Mouse (Mus musculus) kidney, adult 2 months (tissue): ENCODE measurements around the gene Gm37240. TPM values are rescaled to one million over a fixed set of nuclear protein-coding genes. Genes with fewer than 3 reads are reported as not detected.

Experiments used
- DNase-seq: peaks from one replicate; pipeline ENCODE4 v3.0.0; 2021
- H3K27ac ChIP-seq: fragments of 200-500 bp; 2 replicates; pipeline ENCODE4 v1.5.1; 2012; ENCODE audit warnings: low read depth, low read length, control low read depth, inconsistent platforms; ENCODE audit not compliant: insufficient read depth
- H3K27me3 ChIP-seq: fragments of 200-500 bp; replicated peaks from 2 replicates; pipeline ENCODE4 v1.6.1; 2012; ENCODE audit warnings: mild to moderate bottlenecking, moderate library complexity, low read length, inconsistent platforms; ENCODE audit not compliant: control insufficient read depth, insufficient read depth
- H3K36me3 ChIP-seq: fragments of 200-500 bp; 2 replicates; pipeline ENCODE4 v1.6.1; 2012; ENCODE audit warnings: mild to moderate bottlenecking, moderate library complexity, low read length, inconsistent platforms; ENCODE audit not compliant: control insufficient read depth, insufficient read depth
- H3K4me1 ChIP-seq: fragments of 200-500 bp; 2 replicates; pipeline ENCODE4 v1.6.1; 2011; ENCODE audit warnings: low read length; ENCODE audit not compliant: control insufficient read depth, insufficient read depth
- H3K4me3 ChIP-seq: fragments of 200-500 bp; 2 replicates; pipeline ENCODE4 v1.5.1; 2011; ENCODE audit warnings: mild to moderate bottlenecking, low read depth, low read length, control low read depth; ENCODE audit not compliant: insufficient read depth
- CTCF ChIP-seq: fragments of 200-500 bp; conservative IDR thresholded peaks from 2 replicates; pipeline ENCODE4 v1.5.1; 2011; ENCODE audit warnings: low read depth, mild to moderate bottlenecking, control low read depth, low read length, moderate library complexity, mixed read lengths; ENCODE audit not compliant: insufficient read depth, insufficient read length
- POLR2A ChIP-seq: fragments of 200-500 bp; IDR thresholded peaks from one replicate; pipeline ENCODE4 v1.6.1; 2011; ENCODE audit warnings: low read depth, low read length, control low read depth
- WGBS: fragments of 180-500 bp; shearing (Covaris S2); methylation state at CpG from one replicate; pipeline ENCODE4 v1.1.7; 2018; 5-methylcytosine and 5-hydroxymethylcytosine counted together
- polyA plus RNA-seq: library from polyadenylated mRNA; depleted of rRNA; stranded (reverse); fragments of >200 nt; gene quantifications from 2 replicates; pipeline ENCODE4 v1.2.3, GENCODE M21; 2012

The Gm37240 gene
- polyA plus RNA-seq, 1 experiment = 5.5 TPM

DNA sequence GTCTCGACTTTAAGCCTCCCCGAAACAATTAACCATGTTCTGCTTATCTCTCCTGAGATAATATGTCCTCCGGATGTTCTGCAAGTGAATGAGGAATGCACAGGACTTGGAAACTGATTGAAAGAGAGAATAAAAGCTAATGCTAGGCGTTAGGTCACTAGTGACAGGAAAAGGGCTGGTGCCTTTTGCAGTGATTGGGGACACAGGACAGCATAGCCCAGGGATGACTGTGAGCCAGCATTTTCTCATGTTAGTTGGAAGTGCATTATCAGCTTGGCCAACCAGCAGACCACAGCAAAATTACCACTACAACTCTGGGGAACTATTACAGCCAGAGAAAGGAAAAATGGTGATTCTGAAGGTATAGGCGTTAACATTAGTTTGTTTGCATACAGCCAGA is 1163.3 kb downstream of the Gm37240 start:
- Histone ChIP-seq H3K27me3 (no peaks in the 10 kb centered on the region), H3K27ac (no peak overlapping the region), H3K36me3 (no peaks in the 10 kb centered on the region), H3K4me1 (no peaks in the 10 kb centered on the region), H3K4me3 (no peak overlapping the region)
- TF ChIP-seq POLR2A (no peak), CTCF (no peak)
- WGBS = 73% methylated on average over 5 of the region's 5 CpGs
- DNase-seq = no peak

GRCm38 (mm10) chr3:84722680-84723079 is 1164.6 kb downstream of the Gm37240 start:
- Histone ChIP-seq H3K27ac (no peak overlapping the region), H3K27me3 (no peaks in the 10 kb centered on the region), H3K4me1 (no peaks in the 10 kb centered on the region), H3K36me3 (no peaks in the 10 kb centered on the region), H3K4me3 (no peak overlapping the region)
- TF ChIP-seq CTCF (no peak), POLR2A (no peak)
- DNase-seq = no peak
- 89% methylated on average over 4 of the region's 4 CpGs for WGBS

- H3K27me3 ChIP-seq = no peaks in the 10 kb centered on the region
- no peak overlapping the region for H3K27ac ChIP-seq
- no peaks in the 10 kb centered on the region for H3K36me3 ChIP-seq
- TF ChIP-seq CTCF = no peak
- TF ChIP-seq POLR2A = no peak
- no peak for DNase-seq
- WGBS = 84% methylated on average over 15 of the region's 15 CpGs
- no peaks in the 10 kb centered on the region for H3K4me1 ChIP-seq
- H3K4me3 ChIP-seq = no peak overlapping the region
Observed at GRCm38 (mm10) chr3:84715073-84715768, 1172.1 kb downstream of the Gm37240 start.

DNA sequence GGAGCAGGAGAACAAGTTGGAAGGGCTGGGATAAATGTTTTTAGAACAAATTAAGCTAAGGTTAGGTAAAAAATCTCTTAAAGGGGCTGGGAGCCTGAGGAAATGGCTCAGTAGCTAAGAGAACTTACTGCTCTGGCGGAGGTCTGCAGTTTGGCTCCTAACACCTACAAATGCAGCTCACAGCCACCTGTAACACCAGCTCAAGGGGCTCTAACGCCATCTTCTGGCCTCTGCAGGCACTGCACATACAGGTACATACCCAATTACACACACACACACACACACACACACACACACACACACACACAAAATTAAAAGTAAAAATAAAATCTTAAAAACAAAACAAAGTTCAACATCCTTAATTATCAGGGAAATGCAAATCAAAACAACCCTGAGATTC is 1174.4 kb downstream of the Gm37240 start:
- DNase-seq = no peak
- no peaks in the 10 kb centered on the region for H3K36me3 ChIP-seq
- TF ChIP-seq POLR2A (no peak), CTCF (no peak)
- H3K27ac ChIP-seq = no peak overlapping the region
- no peaks in the 10 kb centered on the region for H3K27me3 ChIP-seq
- 58% methylated on average over 2 of the region's 2 CpGs for WGBS
- no peaks in the 10 kb centered on the region for H3K4me1 ChIP-seq
- no peak overlapping the region for H3K4me3 ChIP-seq

DNA sequence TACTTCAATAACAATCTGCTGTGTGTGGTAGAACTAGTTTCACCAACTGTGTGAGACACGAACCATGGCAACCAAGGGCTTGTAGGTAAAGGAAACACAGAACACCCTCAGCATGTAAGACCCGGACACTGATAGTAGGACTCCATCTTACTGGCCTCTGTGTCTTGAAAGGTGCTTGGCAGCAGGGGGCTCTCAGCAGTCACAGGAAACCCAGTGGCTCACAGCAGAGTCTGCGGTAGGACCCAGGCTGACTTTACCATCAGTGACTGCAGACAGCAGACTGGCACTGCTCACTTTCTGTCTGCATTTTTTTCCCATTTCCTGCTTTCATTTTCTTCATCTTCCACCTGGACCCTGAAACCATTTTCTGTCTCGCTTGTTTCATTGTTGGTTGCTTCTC is 1176.6 kb downstream of the Gm37240 start:
- no peaks in the 10 kb centered on the region for H3K4me1 ChIP-seq
- H3K4me3 ChIP-seq = no peak overlapping the region
- DNase-seq = no peak
- no peaks in the 10 kb centered on the region for H3K36me3 ChIP-seq
- TF ChIP-seq POLR2A (no peak), CTCF (no peak)
- no peaks in the 10 kb centered on the region for H3K27me3 ChIP-seq
- no peak overlapping the region for H3K27ac ChIP-seq
- 81% methylated on average over 4 of the region's 4 CpGs for WGBS

- no peak overlapping the region for H3K4me3 ChIP-seq
- WGBS = 80% methylated on average over 8 of the region's 8 CpGs
- H3K4me1 ChIP-seq = no peaks in the 10 kb centered on the region
Observed at GRCm38 (mm10) chr3:84709967-84710366, 1177.4 kb downstream of the Gm37240 start.

DNA sequence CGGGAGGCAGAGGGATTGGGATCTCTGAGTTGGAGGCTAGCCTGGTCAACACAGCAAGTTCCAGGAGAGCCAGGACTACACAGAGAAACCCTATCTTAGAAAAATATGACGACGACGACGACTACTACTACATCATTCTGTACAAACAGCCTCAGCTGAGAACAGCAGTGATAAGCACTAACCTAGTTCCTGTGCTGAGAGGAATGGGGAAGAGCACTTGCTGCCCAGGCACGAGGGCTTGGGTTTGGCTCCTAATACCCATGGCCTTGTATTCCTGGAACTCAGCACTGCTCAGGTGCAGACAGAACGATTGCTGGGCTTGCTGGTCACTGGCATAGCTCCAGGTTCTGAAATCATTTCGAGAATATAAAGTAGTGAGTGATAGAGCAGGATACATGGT is 1178.2 kb downstream of the Gm37240 start:
- Histone ChIP-seq H3K27me3 (no peaks in the 10 kb centered on the region), H3K4me1 (no peaks in the 10 kb centered on the region), H3K4me3 (no peak overlapping the region), H3K27ac (no peak overlapping the region), H3K36me3 (no peaks in the 10 kb centered on the region)
- no peak for DNase-seq
- WGBS = 85% methylated on average over 8 of the region's 8 CpGs
- no peak for TF ChIP-seq POLR2A
- no peak for TF ChIP-seq CTCF

More at GRCm38 (mm10) chr3:84709967-84710366, 1177.4 kb downstream of the Gm37240 start:
- TF ChIP-seq POLR2A = no peak
- no peaks in the 10 kb centered on the region for H3K27me3 ChIP-seq
- no peak for DNase-seq
- H3K36me3 ChIP-seq = no peaks in the 10 kb centered on the region
- H3K27ac ChIP-seq = no peak overlapping the region
